8 mouse cellular contexts compared by ENCODE assay signal in genomic region chr16:28490515-28490914, GRCm38 (mm10).
DNase-seq lines count a peak whose midpoint lies in the region; ATAC-seq and TF ChIP-seq lines count a peak whose summit lies in the region.

No protein-coding gene starts in this region.

- H3K4me2 ChIP-seq in neural tube, embryonic 15.5 days = no peak overlapping the region

- DNase-seq in adrenal gland, adult 18-20 months (ENCODE audit: low spot score in 2 of 2) = peak; percentile 48 to 63
- DNase-seq in embryo, embryonic 10 days (ENCODE audit: low spot score) = peak; percentile 86
- peak; percentile 19 to 62 for DNase-seq in gastrocnemius, postnatal 4 days (ENCODE audit: low spot score in 2 of 2)
- peak; percentile 65 for DNase-seq in kidney, postnatal 14 days
- peak; percentile 43 for DNase-seq in liver, adult 2 months (ENCODE audit: extremely low read depth, low read depth, low spot score)

- TF ChIP-seq POLR2A in liver, adult 2 months (IDR thresholded peaks at IDR 0.05; ENCODE audit: extremely low read depth, insufficient read depth, low read length) = no peak

- no peaks in the 10 kb centered on the region for H3K79me3 ChIP-seq in C2C12 (ENCODE audit: low read depth)

- 14% methylated on average over 6 of the region's 6 CpGs for WGBS in liver, adult 2 months
- WGBS in neural tube, embryonic 15.5 days = 14% methylated on average over 6 of the region's 6 CpGs

- TF ChIP-seq CTCF in C2C12 (IDR thresholded peaks at IDR 0.05; ENCODE audit: control insufficient read depth, insufficient read depth, insufficient read length) = peak; percentile 40
- TF ChIP-seq CTCF in liver, adult 2 months (IDR thresholded peaks at IDR 0.05; ENCODE audit: low read depth, low read length) = peak; percentile 65; the same call in 1 of the 2 replicates

- no peak overlapping the region for H3K4me3 ChIP-seq in C2C12 (ENCODE audit: insufficient read depth, poor library complexity, severe bottlenecking)
- H3K4me3 ChIP-seq in liver, adult 2 months (ENCODE audit: insufficient read depth, low read depth, low read length) = no peak overlapping the region
- no peak overlapping the region for H3K4me3 ChIP-seq in neural tube, embryonic 15.5 days (replicated peaks)

- H3K4me1 ChIP-seq in liver, adult 2 months (ENCODE audit: control insufficient read depth, insufficient read depth, low read length) = no peaks in the 10 kb centered on the region
- H3K4me1 ChIP-seq in neural tube, embryonic 15.5 days = peaks cover 11% of the 10 kb centered on the region; the same call in 1 of the 2 replicates

- H3K27ac ChIP-seq in liver, adult 2 months (replicated peaks; ENCODE audit: insufficient read depth, low read depth, low read length) = no peak overlapping the region
- H3K27ac ChIP-seq in neural tube, embryonic 15.5 days (replicated peaks) = peak overlapping the region; percentile 63

- ATAC-seq in neural tube, embryonic 15.5 days (ENCODE audit: low FRiP score) = peak; percentile 93
- ATAC-seq in monocyte, adult 5-6 weeks (replicated peaks; ENCODE audit: insufficient number of reproducible peaks, low FRiP score, low TSS enrichment, poor library complexity, severe bottlenecking) = no peak

- no peak overlapping the region for H3ac ChIP-seq in C2C12 (ENCODE audit: control insufficient read depth, insufficient read length, low read depth)

- H3K9ac ChIP-seq in liver, adult 2 months (ENCODE audit: low read depth, low read length) = no peak overlapping the region
- no peak overlapping the region for H3K9ac ChIP-seq in neural tube, embryonic 15.5 days (replicated peaks)

- no peaks in the 10 kb centered on the region for H3K9me3 ChIP-seq in neural tube, embryonic 15.5 days (replicated peaks)

- H3K79me2 ChIP-seq in C2C12 (ENCODE audit: control insufficient read depth, insufficient read depth) = no peaks in the 10 kb centered on the region
- H3K79me2 ChIP-seq in liver, adult 2 months (ENCODE audit: control insufficient read depth, insufficient read depth, low read length) = no peaks in the 10 kb centered on the region

- H3K36me3 ChIP-seq in C2C12 (ENCODE audit: control insufficient read depth, insufficient read depth) = no peaks in the 10 kb centered on the region
- H3K36me3 ChIP-seq in liver, adult 2 months (ENCODE audit: control insufficient read depth, insufficient read depth, low read length) = no peaks in the 10 kb centered on the region
- H3K36me3 ChIP-seq in neural tube, embryonic 15.5 days = no peaks in the 10 kb centered on the region

- H3K27me3 ChIP-seq in C2C12 (ENCODE audit: control insufficient read depth, insufficient read depth, insufficient read length) = no peaks in the 10 kb centered on the region
- 0 out of 2 replicates have a peak, but pooled peaks cover 2% of the 10 kb centered on the region for H3K27me3 ChIP-seq in liver, adult 2 months (ENCODE audit: control insufficient read depth, insufficient read depth, low read length)
- no peaks in the 10 kb centered on the region for H3K27me3 ChIP-seq in neural tube, embryonic 15.5 days (replicated peaks)

TF ChIP-seq in C2C12, 6 proteins besides CTCF, POLR2A, EP300 and RAD21:
- no peak for TF ChIP-seq CEBPB (IDR thresholded peaks at IDR 0.05; ENCODE audit: low read depth)
- TF ChIP-seq FOSL1 (IDR thresholded peaks at IDR 0.05; ENCODE audit: insufficient read depth, low read length, poor library complexity, severe bottlenecking) = no peak
- no peak for TF ChIP-seq MYOG (IDR thresholded peaks at IDR 0.05; ENCODE audit: control insufficient read depth, extremely low read depth, insufficient read length)
- no peak for TF ChIP-seq MAX (IDR thresholded peaks at IDR 0.05)
- TF ChIP-seq MYOD1 (IDR thresholded peaks at IDR 0.05; ENCODE audit: control insufficient read depth, insufficient read length, low read depth) = no peak
- no peak for TF ChIP-seq USF1 (IDR thresholded peaks at IDR 0.05; ENCODE audit: low read depth)
